Mouse (Mus musculus): Measurements from ENCODE around the gene Btg1.

Gene Btg1

GRCm38 (mm10) chr10:96632271-96633144, 15.7 kb downstream of the Btg1 start:
- no peak for DNase-seq

- DNase-seq, result no peak
Measured at GRCm38 (mm10) chr10:96633145-96633516, 16.3 kb downstream of the Btg1 start.

- no peak for DNase-seq
Measured at GRCm38 (mm10) chr10:96635472-96635871, 18.7 kb downstream of the Btg1 start.

DNA sequence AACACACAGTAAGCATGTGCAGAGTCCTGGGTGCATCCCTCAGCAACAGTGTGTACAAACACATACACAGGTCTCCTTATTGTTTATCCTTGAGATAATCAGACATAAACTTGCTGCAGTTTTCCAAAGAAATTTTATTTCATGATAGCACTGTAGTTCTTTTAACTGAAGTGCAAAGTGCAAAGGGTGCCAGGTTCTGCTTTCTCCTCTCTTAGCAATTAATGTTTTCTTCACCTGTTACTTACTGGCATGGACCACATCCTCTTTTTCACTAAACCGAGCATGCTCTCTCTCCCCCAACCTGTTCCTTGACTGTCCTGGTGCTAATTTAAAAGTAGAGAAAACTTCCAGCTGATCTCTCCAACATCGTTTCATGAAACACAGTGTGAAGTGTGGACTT, 21.7 kb downstream of the Btg1 start:
- no peak for DNase-seq

DNA sequence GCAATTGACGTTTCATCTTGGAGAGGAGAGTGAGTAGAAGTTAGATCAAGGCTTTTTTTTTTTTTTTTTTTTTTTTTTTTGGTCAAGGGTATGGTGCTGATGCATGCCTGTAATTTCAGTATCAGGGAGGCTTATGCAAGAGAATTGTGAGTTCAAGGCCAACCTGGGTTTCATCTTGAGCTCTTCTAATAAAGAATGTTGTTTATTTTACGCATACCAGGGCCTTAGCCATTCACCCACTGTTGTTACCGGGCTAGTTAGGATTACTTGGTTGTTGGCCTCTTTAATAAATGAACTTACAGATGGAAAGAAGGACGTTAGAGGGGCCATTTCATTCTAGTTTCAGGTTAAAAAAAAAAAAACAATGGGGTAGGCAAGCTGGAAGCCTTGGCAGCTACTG, 25.2 kb downstream of the Btg1 start:
- DNase-seq, result no peak

DNA sequence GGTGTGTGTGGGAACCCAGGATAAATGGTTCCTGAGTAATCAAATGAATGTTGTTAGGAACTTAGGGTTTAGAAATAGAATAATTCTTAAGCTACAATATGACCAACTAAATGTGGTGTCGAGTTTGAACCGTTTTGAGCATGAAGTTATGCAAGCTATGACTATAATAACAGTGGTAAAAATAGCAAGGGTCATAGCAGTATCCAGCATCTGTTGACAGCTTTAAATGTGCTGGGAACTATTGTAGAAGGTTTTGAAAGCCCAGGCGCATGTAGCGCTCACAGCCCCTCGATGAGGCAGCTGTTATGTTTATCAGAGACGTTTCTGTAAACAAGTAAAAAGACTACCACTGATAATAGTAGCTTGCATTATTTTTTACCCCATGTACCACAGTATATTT, 25.9 kb downstream of the Btg1 start:
- DNase-seq, result no peak

GRCm38 (mm10) chr10:96645183-96645582, 28.4 kb downstream of the Btg1 start:
- DNase-seq, result no peak

GRCm38 (mm10) chr10:96646024-96646866, 29.4 kb downstream of the Btg1 start:
- no peak for DNase-seq

- no peak for DNase-seq
Measured at GRCm38 (mm10) chr10:96646867-96647462, 30.2 kb downstream of the Btg1 start.

GRCm38 (mm10) chr10:96648161-96648561, 31.4 kb downstream of the Btg1 start:
- no peak for DNase-seq

GRCm38 (mm10) chr10:96649524-96649923, 32.7 kb downstream of the Btg1 start:
- no peak for DNase-seq

DNA sequence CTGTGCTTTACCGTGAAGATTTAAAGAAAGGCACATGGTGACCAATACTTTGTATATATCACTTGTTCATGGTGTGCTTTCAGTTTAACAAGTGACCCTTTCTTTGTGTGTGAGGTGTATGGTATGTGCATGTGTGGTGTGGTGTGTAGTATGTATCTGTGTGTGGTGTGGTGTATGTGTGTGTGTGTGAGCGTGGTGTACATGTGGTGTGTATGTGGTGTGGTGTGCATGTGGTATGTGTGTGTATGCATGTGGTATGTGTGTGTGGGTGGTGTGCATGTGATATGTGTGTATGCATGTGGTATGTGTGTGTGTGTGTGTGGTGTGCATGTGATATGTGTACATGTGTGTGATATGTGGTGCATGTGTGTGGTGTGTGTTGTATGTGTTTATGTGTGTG, 35.6 kb downstream of the Btg1 start:
- DNase-seq, result no peak

DNA sequence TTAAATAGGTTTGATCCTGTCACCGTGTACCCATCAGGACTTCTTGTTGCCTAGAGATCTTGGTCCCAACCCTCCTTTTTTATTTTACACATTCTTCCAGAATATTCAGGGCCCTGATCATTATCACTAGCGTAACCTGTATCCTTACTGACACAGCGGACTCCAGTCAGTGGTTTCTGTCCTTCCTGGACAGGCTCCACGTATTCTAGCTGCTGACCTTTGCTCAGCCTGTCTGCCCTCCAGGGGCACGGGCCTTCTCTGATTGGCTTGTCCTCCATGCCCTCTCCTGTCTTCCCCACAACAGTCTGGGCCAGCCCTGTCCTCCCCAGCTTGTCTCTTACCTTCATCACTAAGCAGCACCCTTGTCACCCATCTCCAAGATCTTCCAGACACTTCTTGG, 36.2 kb downstream of the Btg1 start:
- peak; percentile 86 for DNase-seq

GRCm38 (mm10) chr10:96654079-96654478, 37.3 kb downstream of the Btg1 start:
- peak; percentile 55 for DNase-seq

DNA sequence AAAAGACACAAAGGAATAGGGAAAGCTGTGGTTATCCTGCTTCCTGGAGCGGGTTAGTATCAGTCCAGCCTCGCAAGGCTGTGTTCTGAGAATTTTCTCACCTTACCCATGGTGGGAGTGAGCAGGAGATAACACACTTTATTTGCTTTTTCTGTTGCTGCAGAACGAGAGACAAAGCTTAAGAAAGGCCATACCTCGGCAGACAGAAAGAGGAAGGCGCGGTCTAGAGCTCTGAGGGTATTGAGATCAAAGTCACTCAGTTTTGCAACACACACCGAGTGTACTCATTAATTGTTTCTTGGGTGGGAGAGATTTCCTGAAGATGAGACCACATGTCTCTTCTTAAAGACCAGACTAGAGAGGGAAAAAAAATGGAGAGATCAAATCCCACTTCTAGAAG, 37.8 kb downstream of the Btg1 start:
- no peak for DNase-seq

DNA sequence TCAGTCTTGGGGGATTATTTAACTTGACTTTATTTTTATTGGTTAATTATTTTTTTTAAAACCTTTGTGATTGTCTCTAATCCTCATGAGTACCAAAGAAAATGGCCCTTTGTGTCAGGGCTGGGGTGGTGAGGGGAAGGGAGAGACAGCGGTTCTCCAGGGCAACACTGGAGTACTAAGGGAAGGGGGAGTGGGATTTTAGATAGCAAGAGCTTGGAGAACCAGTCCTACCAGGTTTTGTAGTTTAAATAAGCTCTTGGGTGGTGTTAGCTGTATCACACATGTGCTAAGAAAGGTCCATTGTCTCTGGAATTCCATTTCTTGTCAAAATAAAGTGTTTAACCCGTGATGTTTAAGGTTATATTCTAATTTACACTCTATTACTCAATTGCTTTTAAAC, 38.3 kb downstream of the Btg1 start:
- no peak for DNase-seq

DNA sequence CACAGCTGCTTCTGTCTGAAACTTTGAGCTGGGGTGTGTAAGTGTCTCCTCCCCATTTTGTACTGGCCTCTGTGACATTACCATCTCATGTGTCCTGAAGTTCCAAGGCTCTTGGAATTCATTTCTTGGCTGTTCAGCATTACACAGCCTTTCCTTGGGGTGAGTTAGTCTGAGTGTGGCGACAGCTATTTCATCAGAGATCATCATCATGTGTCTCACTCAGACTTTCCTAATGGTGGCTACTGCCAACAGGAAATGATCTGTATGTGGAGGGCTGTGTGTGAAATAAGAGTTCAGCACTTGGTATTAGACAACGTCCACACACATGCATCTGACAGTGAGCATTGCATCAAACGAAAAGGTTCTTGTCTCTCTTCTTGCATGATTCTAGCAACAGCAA, 39.4 kb downstream of the Btg1 start:
- DNase-seq, result no peak

DNA sequence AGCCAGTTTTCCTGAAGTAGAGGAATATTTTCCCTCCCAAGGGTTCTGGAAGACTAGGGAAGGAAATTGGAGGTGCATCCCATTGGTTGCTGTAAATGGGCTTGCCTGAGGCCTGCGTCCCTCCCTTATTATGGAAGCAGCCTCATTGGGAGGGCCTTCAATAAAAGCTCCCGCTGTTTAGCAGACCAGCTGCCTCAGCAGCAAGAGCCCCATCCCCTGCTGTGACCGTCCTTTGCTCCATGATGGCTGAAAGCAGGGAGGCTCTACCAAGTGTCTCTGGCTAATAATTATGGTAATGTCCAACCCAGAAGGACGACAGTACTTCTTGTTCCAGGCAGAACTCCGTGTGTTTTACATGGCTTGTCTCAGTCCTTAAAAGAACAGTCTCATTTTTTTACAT, 42.1 kb downstream of the Btg1 start:
- peak; percentile 77 for DNase-seq

- DNase-seq, result no peak
Measured at GRCm38 (mm10) chr10:96660280-96660985, 43.6 kb downstream of the Btg1 start.

GRCm38 (mm10) chr10:96662976-96663375, 46.2 kb downstream of the Btg1 start:
- no peak for DNase-seq

DNA sequence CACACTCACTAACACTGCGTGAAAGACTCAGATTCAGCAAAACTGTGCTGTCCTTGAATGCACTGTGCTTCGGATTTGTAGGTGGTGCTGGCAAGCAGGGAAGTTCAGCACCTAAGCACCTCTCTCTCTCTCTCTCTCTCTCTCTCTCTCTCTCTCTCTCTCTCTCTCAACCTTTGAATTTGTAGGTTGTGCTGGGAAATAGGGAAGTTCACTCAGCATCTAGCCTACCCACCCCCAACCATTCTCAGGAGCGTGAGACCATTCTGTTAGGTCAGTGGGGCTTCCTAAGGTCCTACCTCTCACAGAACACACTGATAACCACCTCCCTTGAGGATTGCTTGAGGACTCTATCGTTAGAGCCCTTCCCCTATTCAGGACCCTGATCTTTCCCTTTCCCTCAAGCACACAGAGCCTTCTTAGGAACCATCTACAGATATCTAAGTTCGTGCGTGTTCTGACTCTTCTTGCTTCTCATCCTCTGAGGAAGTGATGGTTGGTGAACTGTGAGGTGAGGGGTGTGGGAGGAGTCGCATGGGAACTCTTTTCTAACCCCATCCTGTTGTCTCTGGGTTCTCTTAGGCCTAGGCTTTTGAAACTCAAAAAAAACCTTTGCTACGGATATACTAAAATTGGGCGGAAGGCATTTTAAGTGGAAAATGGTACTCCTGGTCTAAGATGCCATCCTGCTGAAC, 47.1 kb downstream of the Btg1 start:
- DNase-seq, result no peak

Data from kidney, adult 9 months (tissue).